Mouse (Mus musculus): ENCODE data around the gene Wdr1. TPM values are rescaled to one million over a fixed set of nuclear protein-coding genes. Genes with fewer than 3 reads are reported as not detected.

Gene Wdr1
- total RNA-seq, 1 experiment, result 232 TPM

- H3K27ac ChIP-seq (ENCODE audit: insufficient read depth, low read depth, low read length, poor library complexity, severe bottlenecking), result no peak overlapping the region
- in situ Hi-C loops (cut with MboI; ENCODE audit: low sequenced_read_pairs in 2 of 2, unreplicated experiment in 2 of 2), result no loop called here
- TF ChIP-seq HCFC1 (IDR thresholded peaks at IDR 0.05; ENCODE audit: borderline replicate concordance, insufficient read depth, low read length) (no peak), MAFK (IDR thresholded peaks at IDR 0.05; ENCODE audit: insufficient read depth, low read depth, low read length) (no peak), ZC3H11A (IDR thresholded peaks at IDR 0.05; ENCODE audit: borderline replicate concordance, low read depth, low read length) (no peak), CHD2 (IDR thresholded peaks at IDR 0.05; ENCODE audit: low read depth, low read length) (no peak), ZNF384 (IDR thresholded peaks at IDR 0.05; ENCODE audit: low read depth, low read length) (no peak)
- no peak overlapping the region for H3K4me3 ChIP-seq (ENCODE audit: insufficient read depth in 1 of 2, low read depth in 1 of 2, low read length in 2 of 2, poor library complexity in 1 of 2, severe bottlenecking in 1 of 2)
- no peak overlapping the region for H3K9ac ChIP-seq (ENCODE audit: insufficient read depth, low read depth, low read length, poor library complexity, severe bottlenecking)
- DNase-seq (ENCODE audit: low read depth, low spot score), result no peak
- no peaks in the 10 kb centered on the region for H3K9me3 ChIP-seq (ENCODE audit: control insufficient read depth, insufficient read depth, low read depth, low read length)
- H3K36me3 ChIP-seq (ENCODE audit: control insufficient read depth, insufficient read depth, low read length, poor library complexity, severe bottlenecking), result peaks cover 32% of the 10 kb centered on the region
- peaks cover 2 to 25% of the 10 kb centered on the region in 2 experiments; a peak in 2 of 4 replicates for H3K4me1 ChIP-seq (ENCODE audit: control insufficient read depth in 2 of 2, insufficient read depth in 2 of 2, low read length in 2 of 2, poor library complexity in 1 of 2)
These were observed 5.2 kb downstream of the Wdr1 start for GRCm38 (mm10) chr5:38557811-38558210.

DNA sequence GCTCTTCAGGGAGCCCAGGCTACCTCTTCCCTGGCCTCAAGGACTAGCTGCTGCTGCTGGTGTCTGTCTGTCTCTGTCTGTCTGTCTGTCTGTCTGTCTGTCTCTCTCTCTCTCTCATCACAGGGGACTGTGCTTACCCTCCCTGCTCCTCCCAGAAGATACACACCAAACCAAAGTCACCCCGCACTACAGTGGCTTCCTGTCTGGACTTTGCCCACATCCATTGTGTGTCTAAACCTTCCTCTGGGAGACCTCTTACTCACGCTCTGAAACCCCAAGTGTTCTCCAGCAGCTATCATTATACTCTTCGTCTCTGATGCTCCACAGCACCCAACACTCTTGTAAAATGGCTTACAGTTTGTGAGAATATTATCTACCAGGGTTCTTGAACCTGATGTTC, 6.6 kb downstream of the Wdr1 start:
- no peak for DNase-seq (ENCODE audit: low read depth, low spot score)
- peaks cover 0 to 25% of the 10 kb centered on the region in 2 experiments; a peak in 2 of 4 replicates for H3K4me1 ChIP-seq (ENCODE audit: control insufficient read depth in 2 of 2, insufficient read depth in 2 of 2, low read length in 2 of 2, poor library complexity in 1 of 2)
- no peak overlapping the region for H3K9ac ChIP-seq (ENCODE audit: insufficient read depth, low read depth, low read length, poor library complexity, severe bottlenecking)
- H3K27ac ChIP-seq (ENCODE audit: insufficient read depth, low read depth, low read length, poor library complexity, severe bottlenecking), result no peak overlapping the region
- TF ChIP-seq HCFC1 (IDR thresholded peaks at IDR 0.05; ENCODE audit: borderline replicate concordance, insufficient read depth, low read length), result no peak
- no peak for TF ChIP-seq ZC3H11A (IDR thresholded peaks at IDR 0.05; ENCODE audit: borderline replicate concordance, low read depth, low read length)
- TF ChIP-seq MAFK (IDR thresholded peaks at IDR 0.05; ENCODE audit: insufficient read depth, low read depth, low read length), result no peak
- TF ChIP-seq ZNF384 (IDR thresholded peaks at IDR 0.05; ENCODE audit: low read depth, low read length), result no peak
- no peak for TF ChIP-seq CHD2 (IDR thresholded peaks at IDR 0.05; ENCODE audit: low read depth, low read length)
- no peak overlapping the region for H3K4me3 ChIP-seq (ENCODE audit: insufficient read depth in 1 of 2, low read depth in 1 of 2, low read length in 2 of 2, poor library complexity in 1 of 2, severe bottlenecking in 1 of 2)
- no peaks in the 10 kb centered on the region for H3K9me3 ChIP-seq (ENCODE audit: control insufficient read depth, insufficient read depth, low read depth, low read length)
- H3K36me3 ChIP-seq (ENCODE audit: control insufficient read depth, insufficient read depth, low read length, poor library complexity, severe bottlenecking), result peaks cover 33% of the 10 kb centered on the region
- in situ Hi-C loops (cut with MboI; ENCODE audit: low sequenced_read_pairs in 2 of 2, unreplicated experiment in 2 of 2), result no loop called here

GRCm38 (mm10) chr5:38553953-38554352, 9.1 kb downstream of the Wdr1 start:
- TF ChIP-seq MAFK (IDR thresholded peaks at IDR 0.05; ENCODE audit: insufficient read depth, low read depth, low read length) (peak; percentile 81), ZNF384 (IDR thresholded peaks at IDR 0.05; ENCODE audit: low read depth, low read length) (no peak)
- Histone ChIP-seq H3K36me3 (ENCODE audit: control insufficient read depth, insufficient read depth, low read length, poor library complexity, severe bottlenecking) (peaks cover 49% of the 10 kb centered on the region; the same call in 1 of the 2 replicates), H3K4me1 (ENCODE audit: control insufficient read depth in 2 of 2, insufficient read depth in 2 of 2, low read length in 2 of 2, poor library complexity in 1 of 2) (peaks cover 0 to 21% of the 10 kb centered on the region in 2 experiments; a peak in 2 of 4 replicates), H3K27ac (ENCODE audit: insufficient read depth, low read depth, low read length, poor library complexity, severe bottlenecking) (peak overlapping the region; percentile 46), H3K9ac (ENCODE audit: insufficient read depth, low read depth, low read length, poor library complexity, severe bottlenecking) (peak overlapping the region; percentile 28; the same call in 1 of the 2 replicates), H3K4me3 (ENCODE audit: insufficient read depth in 1 of 2, low read depth in 1 of 2, low read length in 2 of 2, poor library complexity in 1 of 2, severe bottlenecking in 1 of 2) (no peak overlapping the region), H3K9me3 (ENCODE audit: control insufficient read depth, insufficient read depth, low read depth, low read length) (no peaks in the 10 kb centered on the region)
- peak; percentile 71 for DNase-seq (ENCODE audit: low read depth, low spot score)
- in situ Hi-C loops (cut with MboI; ENCODE audit: low sequenced_read_pairs in 2 of 2, unreplicated experiment in 2 of 2), result no loop called here

- in situ Hi-C loops (cut with MboI; ENCODE audit: low sequenced_read_pairs in 2 of 2, unreplicated experiment in 2 of 2), result no loop called here
- TF ChIP-seq HCFC1 (IDR thresholded peaks at IDR 0.05; ENCODE audit: borderline replicate concordance, insufficient read depth, low read length) (no peak), CHD2 (IDR thresholded peaks at IDR 0.05; ENCODE audit: low read depth, low read length) (no peak), ZC3H11A (IDR thresholded peaks at IDR 0.05; ENCODE audit: borderline replicate concordance, low read depth, low read length) (no peak), MAFK (IDR thresholded peaks at IDR 0.05; ENCODE audit: insufficient read depth, low read depth, low read length) (no peak), ZNF384 (IDR thresholded peaks at IDR 0.05; ENCODE audit: low read depth, low read length) (no peak)
These were observed 9.5 kb downstream of the Wdr1 start for GRCm38 (mm10) chr5:38553491-38553890.

DNA sequence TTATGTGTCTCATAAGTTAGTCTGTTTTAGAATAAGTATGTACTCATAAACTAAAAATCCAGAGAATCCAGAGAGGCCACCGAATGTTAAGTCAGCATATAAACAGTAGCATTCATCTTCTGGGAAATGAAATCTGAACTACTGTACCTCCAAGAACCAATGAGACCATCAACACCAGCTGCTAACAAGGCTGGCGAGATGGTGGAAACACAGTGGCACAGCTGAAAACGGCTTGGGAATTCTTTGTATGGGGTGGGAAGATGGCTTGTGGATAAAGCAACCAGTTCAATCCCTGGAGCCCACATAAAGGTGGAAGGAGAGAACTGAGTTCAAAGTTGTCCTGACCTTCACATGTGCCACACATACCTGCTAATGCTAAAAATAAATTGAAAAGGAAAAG, 10.4 kb downstream of the Wdr1 start:
- Histone ChIP-seq H3K9me3 (ENCODE audit: control insufficient read depth, insufficient read depth, low read depth, low read length) (no peaks in the 10 kb centered on the region), H3K4me3 (ENCODE audit: insufficient read depth in 1 of 2, low read depth in 1 of 2, low read length in 2 of 2, poor library complexity in 1 of 2, severe bottlenecking in 1 of 2) (no peak overlapping the region), H3K4me1 (ENCODE audit: control insufficient read depth in 2 of 2, insufficient read depth in 2 of 2, low read length in 2 of 2, poor library complexity in 1 of 2) (peaks cover 0 to 21% of the 10 kb centered on the region in 2 experiments; a peak in 2 of 4 replicates), H3K27ac (ENCODE audit: insufficient read depth, low read depth, low read length, poor library complexity, severe bottlenecking) (no peak overlapping the region), H3K9ac (ENCODE audit: insufficient read depth, low read depth, low read length, poor library complexity, severe bottlenecking) (no peak overlapping the region), H3K36me3 (ENCODE audit: control insufficient read depth, insufficient read depth, low read length, poor library complexity, severe bottlenecking) (peaks cover 55% of the 10 kb centered on the region)
- in situ Hi-C loops (cut with MboI; ENCODE audit: low sequenced_read_pairs in 2 of 2, unreplicated experiment in 2 of 2), result no loop called here
- TF ChIP-seq HCFC1 (IDR thresholded peaks at IDR 0.05; ENCODE audit: borderline replicate concordance, insufficient read depth, low read length) (no peak), ZNF384 (IDR thresholded peaks at IDR 0.05; ENCODE audit: low read depth, low read length) (no peak), ZC3H11A (IDR thresholded peaks at IDR 0.05; ENCODE audit: borderline replicate concordance, low read depth, low read length) (no peak), CHD2 (IDR thresholded peaks at IDR 0.05; ENCODE audit: low read depth, low read length) (no peak), MAFK (IDR thresholded peaks at IDR 0.05; ENCODE audit: insufficient read depth, low read depth, low read length) (no peak)
- DNase-seq (ENCODE audit: low read depth, low spot score), result no peak

More at GRCm38 (mm10) chr5:38553491-38553890, 9.5 kb downstream of the Wdr1 start:
- Histone ChIP-seq H3K9ac (ENCODE audit: insufficient read depth, low read depth, low read length, poor library complexity, severe bottlenecking) (no peak overlapping the region), H3K4me1 (ENCODE audit: control insufficient read depth in 2 of 2, insufficient read depth in 2 of 2, low read length in 2 of 2, poor library complexity in 1 of 2) (peaks cover 0 to 21% of the 10 kb centered on the region in 2 experiments; a peak in 2 of 4 replicates), H3K4me3 (ENCODE audit: insufficient read depth in 1 of 2, low read depth in 1 of 2, low read length in 2 of 2, poor library complexity in 1 of 2, severe bottlenecking in 1 of 2) (no peak overlapping the region), H3K9me3 (ENCODE audit: control insufficient read depth, insufficient read depth, low read depth, low read length) (no peaks in the 10 kb centered on the region), H3K27ac (ENCODE audit: insufficient read depth, low read depth, low read length, poor library complexity, severe bottlenecking) (peak overlapping the region; percentile 14), H3K36me3 (ENCODE audit: control insufficient read depth, insufficient read depth, low read length, poor library complexity, severe bottlenecking) (peaks cover 49% of the 10 kb centered on the region; the same call in 1 of the 2 replicates)
- DNase-seq (ENCODE audit: low read depth, low spot score), result no peak

All from ES-E14 (cell line).